Mouse (Mus musculus) liver, embryonic 16.5 days (tissue): Measurements from ENCODE around the gene Grik3. TPM values are rescaled to one million over a fixed set of nuclear protein-coding genes. Genes with fewer than 3 reads are reported as not detected.

ENCODE experiments used
- ATAC-seq: fragments of 200-750 bp; cut with Nextera tagmentation; 2 replicates; pipeline ENCODE4 v1.8.0; 2017; ENCODE audit warnings: low read depth, mild to moderate bottlenecking, moderate number of reproducible peaks, moderate library complexity
- H3K27ac ChIP-seq: fragments of 300-500 bp; sonication (generic); 2 replicates; pipeline ENCODE4 v1.5.1; 2014; ENCODE audit warnings: mild to moderate bottlenecking, low read length
- H3K27me3 ChIP-seq: fragments of 300-500 bp; sonication (generic); 2 replicates; pipeline ENCODE4 v1.6.1; 2014; ENCODE audit warnings: low read depth, low read length, mixed read lengths; ENCODE audit not compliant: control insufficient read depth, insufficient read depth
- H3K36me3 ChIP-seq: fragments of 300-500 bp; sonication (generic); 2 replicates; pipeline ENCODE4 v1.6.1; 2014; ENCODE audit warnings: mild to moderate bottlenecking; ENCODE audit not compliant: control insufficient read depth, insufficient read depth
- H3K4me1 ChIP-seq: fragments of 300-500 bp; sonication (generic); 2 replicates; pipeline ENCODE4 v1.6.1; 2014; ENCODE audit warnings: low read depth, low read length, mixed read lengths; ENCODE audit not compliant: control insufficient read depth
- H3K4me2 ChIP-seq: fragments of 300-500 bp; sonication (generic); 2 replicates; pipeline ENCODE4 v1.6.1; 2014; ENCODE audit warnings: low read depth, low read length, mixed read lengths
- H3K4me3 ChIP-seq: fragments of 300-500 bp; sonication (generic); 2 replicates; pipeline ENCODE4 v1.5.1; 2014; ENCODE audit warnings: low read depth, mild to moderate bottlenecking, low read length
- H3K9ac ChIP-seq: fragments of 300-500 bp; sonication (generic); 2 replicates; pipeline ENCODE4 v1.6.1; 2014; ENCODE audit warnings: low read depth, low read length
- H3K9me3 ChIP-seq: fragments of 300-500 bp; sonication (generic); replicated peaks from 2 replicates; pipeline ENCODE4 v1.6.1; 2016; ENCODE audit warnings: low read length; ENCODE audit not compliant: control insufficient read depth
- WGBS: fragments of 180-500 bp; shearing (Covaris S2); extraction: QIAGEN DNeasy Blood & Tissue Kit; methylation state at CpG from one replicate; pipeline ENCODE4 v1.1.7; 2014; ENCODE audit not compliant: insufficient replicate concordance; 5-methylcytosine and 5-hydroxymethylcytosine counted together
- polyA plus RNA-seq: library from polyadenylated mRNA; unstranded; fragments of >200 nt; fragmentation: Nextera tagmentation; extraction: Ambion mirVana; gene quantifications from 2 replicates; pipeline ENCODE4 v1.2.1, GENCODE M21; 2015

Gene Grik3
- polyA plus RNA-seq, 1 experiment from 2014 or later = not detected

GRCm38 (mm10) chr4:125565711-125566439 is 75.4 kb downstream of the Grik3 start:
- Histone ChIP-seq H3K4me1 (no peaks in the 10 kb centered on the region), H3K4me2 (no peak overlapping the region), H3K9ac (no peak overlapping the region), H3K9me3 (no peaks in the 10 kb centered on the region), H3K27me3 (no peaks in the 10 kb centered on the region), H3K4me3 (no peak overlapping the region), H3K36me3 (no peaks in the 10 kb centered on the region), H3K27ac (no peak overlapping the region)
- WGBS = 37% methylated on average over 8 of the region's 8 CpGs
- no peak for ATAC-seq

- 73% methylated on average over 6 of the region's 6 CpGs for WGBS
- Histone ChIP-seq H3K4me1 (no peaks in the 10 kb centered on the region), H3K4me3 (no peak overlapping the region), H3K9me3 (no peaks in the 10 kb centered on the region), H3K27ac (no peak overlapping the region), H3K27me3 (peaks cover 3% of the 10 kb centered on the region; the same call in 1 of the 2 replicates), H3K9ac (no peak overlapping the region), H3K4me2 (no peak overlapping the region), H3K36me3 (no peaks in the 10 kb centered on the region)
- ATAC-seq = no peak
These were observed 77.7 kb downstream of the Grik3 start for GRCm38 (mm10) chr4:125568210-125568609.

GRCm38 (mm10) chr4:125571651-125572311 is 81.3 kb downstream of the Grik3 start:
- H3K4me1 ChIP-seq = no peaks in the 10 kb centered on the region
- H3K36me3 ChIP-seq = no peaks in the 10 kb centered on the region
- no peak overlapping the region for H3K4me2 ChIP-seq
- no peaks in the 10 kb centered on the region for H3K9me3 ChIP-seq
- no peak for ATAC-seq
- no peak overlapping the region for H3K4me3 ChIP-seq
- WGBS = 30% methylated on average over 12 of the region's 12 CpGs
- no peak overlapping the region for H3K9ac ChIP-seq
- H3K27ac ChIP-seq = no peak overlapping the region
- H3K27me3 ChIP-seq = peaks cover 3% of the 10 kb centered on the region; the same call in 1 of the 2 replicates

- no peak overlapping the region for H3K27ac ChIP-seq
- 3% methylated on average over 5 of the region's 5 CpGs for WGBS
- no peak for ATAC-seq
- H3K4me1 ChIP-seq = no peaks in the 10 kb centered on the region
- H3K4me2 ChIP-seq = no peak overlapping the region
- peaks cover 3% of the 10 kb centered on the region; the same call in 1 of the 2 replicates for H3K27me3 ChIP-seq
- no peaks in the 10 kb centered on the region for H3K9me3 ChIP-seq
- no peak overlapping the region for H3K4me3 ChIP-seq
- no peak overlapping the region for H3K9ac ChIP-seq
- no peaks in the 10 kb centered on the region for H3K36me3 ChIP-seq
These were observed 81.8 kb downstream of the Grik3 start for GRCm38 (mm10) chr4:125572312-125572663.

GRCm38 (mm10) chr4:125573000-125573399 is 82.5 kb downstream of the Grik3 start:
- Histone ChIP-seq H3K9ac (no peak overlapping the region), H3K4me3 (no peak overlapping the region), H3K27ac (no peak overlapping the region), H3K27me3 (peaks cover 3% of the 10 kb centered on the region; the same call in 1 of the 2 replicates), H3K4me1 (no peaks in the 10 kb centered on the region), H3K4me2 (no peak overlapping the region), H3K9me3 (no peaks in the 10 kb centered on the region), H3K36me3 (no peaks in the 10 kb centered on the region)
- ATAC-seq = no peak
- 22% methylated on average over 5 of the region's 5 CpGs for WGBS

- peaks cover 3% of the 10 kb centered on the region; the same call in 1 of the 2 replicates for H3K27me3 ChIP-seq
- H3K27ac ChIP-seq = no peak overlapping the region
- no peak for ATAC-seq
- no peaks in the 10 kb centered on the region for H3K9me3 ChIP-seq
- H3K4me2 ChIP-seq = no peak overlapping the region
- H3K36me3 ChIP-seq = no peaks in the 10 kb centered on the region
- H3K4me3 ChIP-seq = no peak overlapping the region
- no peak overlapping the region for H3K9ac ChIP-seq
- WGBS = 9% methylated on average over 11 of the region's 11 CpGs
- H3K4me1 ChIP-seq = no peaks in the 10 kb centered on the region
These were observed 83.6 kb downstream of the Grik3 start for GRCm38 (mm10) chr4:125573951-125574675.

GRCm38 (mm10) chr4:125580336-125580735 is 89.8 kb downstream of the Grik3 start:
- Histone ChIP-seq H3K9me3 (no peaks in the 10 kb centered on the region), H3K9ac (no peak overlapping the region), H3K4me1 (no peaks in the 10 kb centered on the region), H3K36me3 (no peaks in the 10 kb centered on the region), H3K27ac (no peak overlapping the region), H3K27me3 (no peaks in the 10 kb centered on the region), H3K4me3 (no peak overlapping the region), H3K4me2 (no peak overlapping the region)
- 42% methylated on average over 5 of the region's 5 CpGs for WGBS
- no peak for ATAC-seq

- H3K4me1 ChIP-seq = no peaks in the 10 kb centered on the region
These were observed 92.8 kb downstream of the Grik3 start for GRCm38 (mm10) chr4:125583272-125583671.

GRCm38 (mm10) chr4:125583935-125584334 is 93.4 kb downstream of the Grik3 start:
- Histone ChIP-seq H3K9ac (no peak overlapping the region), H3K4me3 (no peak overlapping the region), H3K36me3 (no peaks in the 10 kb centered on the region), H3K27ac (no peak overlapping the region), H3K27me3 (no peaks in the 10 kb centered on the region), H3K9me3 (no peaks in the 10 kb centered on the region), H3K4me2 (no peak overlapping the region), H3K4me1 (no peaks in the 10 kb centered on the region)
- 38% methylated on average over 4 of the region's 4 CpGs for WGBS
- no peak for ATAC-seq

More at GRCm38 (mm10) chr4:125583272-125583671, 92.8 kb downstream of the Grik3 start:
- Histone ChIP-seq H3K9ac (no peak overlapping the region), H3K4me2 (no peak overlapping the region), H3K27me3 (no peaks in the 10 kb centered on the region), H3K9me3 (no peaks in the 10 kb centered on the region), H3K36me3 (no peaks in the 10 kb centered on the region), H3K4me3 (no peak overlapping the region), H3K27ac (no peak overlapping the region)
- 64% methylated on average over 9 of the region's 9 CpGs for WGBS
- no peak for ATAC-seq
